Mouse (Mus musculus): ENCODE results near the gene Anln.
A peak's percentile ranks its signal among the peaks of the same experiment; 100 is the strongest.
"Not testable (repeated sequence)": the region's sequence is repeated elsewhere in the genome, so short reads cannot be mapped to it uniquely, and the experiment has no call there.

Anln gene

DNA sequence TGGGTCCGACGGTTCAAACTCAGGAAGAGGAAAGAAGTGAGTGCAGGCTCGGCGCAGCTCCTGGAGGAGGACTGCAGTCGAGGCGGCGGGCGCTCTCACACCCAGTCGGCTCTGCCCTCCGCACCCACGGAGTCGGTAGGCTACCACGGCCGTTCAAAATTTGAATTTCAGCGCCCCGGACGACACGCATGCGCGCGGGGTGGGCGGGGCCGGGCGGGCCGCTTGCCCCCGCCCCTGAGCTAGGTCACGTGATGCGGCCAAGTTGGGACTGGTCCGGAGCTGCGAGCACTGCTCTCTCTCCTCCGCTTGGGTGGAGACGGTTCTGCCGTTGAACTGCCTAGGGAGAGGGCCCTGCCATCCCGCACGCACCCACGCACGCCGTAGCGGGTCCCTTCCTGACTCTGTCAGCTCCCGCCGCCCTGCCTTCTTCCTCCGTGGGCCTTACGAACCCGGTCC, at the start of gene Anln:
TSS of gene Anln (minus strand) at position 168 of the 456 bp plus-strand sequence.
- peak; percentile 83 for DNase-seq

DNA sequence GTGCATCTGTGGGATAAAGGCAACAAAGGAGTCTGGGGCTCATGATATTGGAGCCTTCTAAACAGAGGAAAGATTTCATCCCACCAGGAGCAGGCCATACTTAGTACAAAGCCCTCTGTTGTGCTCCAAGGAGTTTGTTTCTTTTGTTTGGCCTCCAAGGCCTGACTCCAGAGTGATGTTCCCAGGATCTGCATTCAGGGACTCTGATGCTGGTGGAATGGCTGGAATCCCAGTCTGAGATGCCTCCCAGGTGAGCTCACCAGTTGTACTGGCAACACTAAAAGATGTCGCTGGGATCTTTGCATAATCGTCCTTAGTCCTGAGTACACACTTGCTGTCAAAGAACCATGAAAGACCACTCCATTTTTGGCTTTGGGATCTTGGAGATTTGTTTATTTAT, 45.1 kb upstream of the Anln start:
- no peak for DNase-seq

DNA sequence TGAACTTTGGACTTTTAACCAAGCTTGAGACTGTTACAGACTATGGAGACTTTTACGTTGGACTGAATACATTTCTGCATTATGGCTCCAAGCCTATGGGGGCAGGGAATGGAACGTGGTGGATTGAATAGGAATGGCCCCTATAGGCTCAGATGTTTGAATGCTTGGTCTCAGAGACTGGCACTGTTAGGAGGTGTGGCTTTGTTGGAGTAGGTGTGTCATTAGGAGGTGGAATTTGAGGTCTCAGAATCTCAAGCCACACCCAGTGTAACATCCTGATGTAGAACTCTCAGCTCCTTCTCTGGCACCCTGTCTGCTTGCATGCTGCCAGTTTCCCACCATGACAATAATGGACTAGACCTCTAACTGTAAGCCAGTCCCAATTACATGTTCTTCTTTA, 44.2 kb upstream of the Anln start:
- DNase-seq: no peak

DNA sequence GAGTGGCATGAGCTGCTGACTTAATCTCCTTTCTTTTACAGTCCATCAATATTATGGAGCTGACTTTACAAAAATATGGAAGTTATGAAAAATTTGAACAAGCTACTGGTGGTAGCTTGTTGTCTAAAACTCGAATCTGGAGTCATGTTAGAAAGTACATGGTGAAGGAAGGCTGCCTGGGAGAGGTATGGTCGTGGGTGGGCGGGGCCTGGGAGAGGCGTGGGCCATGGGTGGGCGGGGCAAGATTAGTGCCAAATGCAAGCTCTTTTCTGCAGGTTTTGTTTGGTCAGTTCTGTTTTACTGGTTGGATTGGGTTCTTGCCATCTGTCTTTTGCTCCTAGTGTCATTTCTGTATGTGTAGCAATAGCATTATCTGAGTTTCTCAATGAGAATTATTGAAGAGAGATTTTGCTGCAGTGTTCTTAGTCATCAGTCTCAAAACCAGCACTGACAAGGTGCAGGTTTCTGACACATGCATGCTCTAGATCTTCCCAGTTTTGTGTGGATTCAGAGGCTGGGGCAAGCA, 41.4 kb upstream of the Anln start:
- no peak for DNase-seq

DNA sequence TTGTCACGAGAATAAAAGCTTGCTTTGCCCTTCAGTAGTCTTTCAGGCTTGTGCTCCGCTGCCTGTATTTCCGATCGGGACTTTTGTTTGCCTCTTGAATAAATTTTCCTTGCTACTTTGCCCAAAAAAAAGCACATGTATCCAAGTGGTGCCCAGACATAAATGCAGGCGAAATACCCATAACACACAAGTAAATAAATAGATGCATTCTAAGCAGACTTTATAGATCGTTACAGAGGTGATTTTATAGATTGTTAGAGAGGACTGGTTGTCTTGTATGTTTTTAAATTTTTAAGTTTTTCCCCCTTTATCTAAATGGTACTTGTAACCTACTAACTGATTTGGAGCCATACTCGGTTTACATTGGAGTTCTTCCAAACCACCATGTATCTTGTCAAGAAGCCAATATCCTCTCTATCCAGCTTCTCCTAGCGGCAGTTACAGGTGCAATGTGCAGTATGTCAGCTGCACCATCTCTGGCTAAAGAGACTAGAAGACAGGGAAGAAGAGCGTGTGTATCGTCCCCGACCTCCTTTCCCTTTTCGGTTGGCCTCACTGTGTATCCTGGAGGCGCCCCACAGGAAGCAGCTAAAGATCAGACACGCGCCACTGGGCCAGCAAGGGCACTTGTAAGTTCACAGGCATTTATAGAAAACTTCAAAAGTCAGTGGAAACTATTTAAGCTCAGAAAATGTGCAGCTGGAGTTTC, 40.7 kb upstream of the Anln start:
- peak; percentile 36 for DNase-seq

DNA sequence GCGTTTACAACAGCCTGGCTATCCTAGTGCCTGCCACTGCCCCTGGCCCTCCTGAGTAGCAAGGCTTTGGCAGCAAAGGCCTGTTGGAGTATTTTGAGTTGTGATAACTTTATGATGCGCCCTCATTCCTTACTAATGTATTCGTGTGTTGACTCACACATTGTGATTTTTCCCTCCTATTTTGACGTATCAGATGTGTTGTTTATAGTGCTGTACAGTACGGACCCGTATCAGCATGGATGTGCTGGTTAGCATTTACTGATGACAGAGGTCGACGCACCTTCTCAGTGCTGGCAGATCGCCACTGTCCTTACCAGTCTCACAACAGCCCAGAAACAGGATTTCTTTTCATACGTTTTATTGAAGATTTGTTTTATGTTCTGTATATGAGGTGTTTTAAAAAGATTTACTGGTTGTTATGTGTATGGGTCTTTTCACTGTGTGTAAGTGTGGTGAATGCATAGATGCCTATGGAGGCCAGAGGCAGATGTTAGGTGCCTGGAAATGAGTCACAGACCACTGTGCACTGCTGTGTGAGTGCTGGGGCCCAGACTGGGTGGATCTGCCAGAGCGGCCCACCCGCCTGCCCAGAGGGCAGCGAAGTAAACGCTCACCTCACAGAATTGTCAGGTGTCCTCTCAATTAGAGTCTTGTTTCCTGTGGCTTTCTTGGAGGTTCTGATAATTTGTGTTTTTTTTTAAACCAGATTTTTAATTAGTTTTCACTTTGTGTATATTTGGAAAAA, 39.9 kb upstream of the Anln start:
- no peak for DNase-seq

DNA sequence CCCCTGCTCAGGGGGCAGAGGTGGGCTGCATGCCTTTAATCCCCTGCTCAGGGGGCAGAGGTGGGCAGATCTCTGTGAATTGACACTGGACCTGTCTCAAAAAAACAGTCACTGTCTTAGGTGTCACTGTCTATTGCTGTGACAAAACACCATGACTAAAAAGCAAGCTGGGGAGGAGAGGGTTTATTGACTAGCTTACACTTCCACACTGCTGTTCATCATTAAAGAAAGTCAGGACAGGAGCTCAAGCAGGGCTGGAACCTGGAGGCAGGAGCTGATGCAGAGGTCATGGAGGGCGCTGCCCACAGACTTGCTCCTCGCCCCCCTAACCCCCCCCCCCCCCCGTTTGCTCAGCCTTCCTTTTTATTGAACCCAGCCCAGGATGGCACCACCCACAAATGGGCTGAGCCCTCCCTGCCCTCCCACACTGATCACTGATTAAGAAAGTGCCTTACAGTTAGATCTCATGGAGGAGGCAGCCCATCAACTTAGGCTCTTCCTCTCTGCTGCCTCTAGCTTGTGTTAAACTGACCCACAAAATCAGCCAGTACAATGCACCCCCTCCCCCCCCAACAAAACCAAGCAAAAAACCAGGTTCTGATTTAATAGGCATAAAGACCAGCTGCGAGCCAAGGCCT, 39.2 kb upstream of the Anln start:
- DNase-seq: no peak

DNA sequence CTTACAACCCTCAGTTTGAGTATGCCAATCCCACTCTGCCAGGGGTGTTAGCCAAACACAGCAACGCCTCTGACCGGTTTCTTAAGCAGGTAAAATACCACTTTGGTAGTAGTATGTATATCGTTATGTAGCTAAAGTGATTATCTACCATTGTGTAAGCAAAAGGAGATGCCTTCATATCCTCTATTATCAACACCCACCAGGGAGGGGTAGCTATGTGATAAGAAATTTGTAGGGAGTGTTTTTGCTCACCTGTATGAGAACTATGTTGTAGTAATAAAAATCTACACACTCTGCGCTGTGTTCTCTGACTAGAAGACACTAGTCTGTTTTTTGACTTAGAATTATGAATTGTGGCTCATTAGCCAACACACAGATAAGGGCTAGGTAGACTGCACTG, 35.7 kb upstream of the Anln start:
- no peak for DNase-seq

DNA sequence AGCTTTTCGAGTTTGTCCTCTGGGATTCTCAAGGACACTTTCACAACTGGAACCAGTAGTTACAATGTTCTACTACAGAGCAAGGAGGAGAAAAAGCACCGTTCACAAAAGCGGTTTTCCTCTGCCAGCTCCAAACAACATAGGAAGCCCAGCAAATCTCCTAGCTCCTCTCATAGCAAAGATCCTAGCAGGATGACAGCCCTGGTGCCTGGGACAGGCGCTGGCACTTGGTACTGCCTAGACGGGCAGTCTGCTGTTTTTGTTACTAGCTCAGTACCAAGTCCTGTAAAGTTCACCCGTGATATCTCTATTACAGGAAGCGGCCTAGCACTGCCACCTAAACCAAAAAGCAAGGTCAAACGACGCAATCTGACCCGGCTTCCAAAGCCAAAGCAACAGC, 35.2 kb upstream of the Anln start:
- DNase-seq: no peak

DNA sequence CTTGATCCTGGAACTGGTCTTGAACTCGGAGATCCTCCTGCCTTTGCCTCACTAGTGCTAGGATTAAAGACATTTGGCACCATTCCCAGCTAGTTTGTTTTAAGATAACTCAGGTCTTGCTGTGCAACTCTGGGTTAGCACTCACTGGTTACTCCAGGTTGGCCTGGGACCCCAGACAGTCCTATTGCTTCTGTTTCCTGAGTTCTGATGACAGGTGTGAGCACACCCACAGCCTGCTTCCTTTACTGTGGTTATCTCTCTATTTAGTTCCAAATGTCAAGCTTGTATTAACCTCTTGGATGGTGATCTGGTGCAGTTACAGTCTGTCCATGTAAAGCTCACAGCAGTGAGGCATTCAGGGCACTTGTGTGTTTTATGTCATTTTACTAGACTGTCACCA, 34.5 kb upstream of the Anln start:
- no peak for DNase-seq

DNA sequence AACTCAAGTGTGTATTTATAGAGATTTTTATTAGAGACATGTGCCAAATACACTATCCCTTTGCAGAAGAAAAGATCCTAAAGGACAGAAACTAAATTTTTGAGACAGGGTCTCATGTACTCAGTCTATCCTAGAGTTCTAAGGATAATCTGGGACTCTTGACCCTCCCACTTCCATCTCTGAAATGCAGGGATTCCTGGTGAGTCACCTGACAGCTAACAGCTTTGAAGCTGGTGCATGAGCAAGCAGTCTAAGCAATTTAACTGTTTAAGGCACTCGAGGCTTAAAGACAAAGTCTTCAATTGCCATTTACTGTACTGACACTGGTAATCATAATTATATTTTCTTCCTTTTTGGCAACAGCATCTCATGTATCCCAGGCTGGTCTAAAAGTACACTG, 33.6 kb upstream of the Anln start:
- DNase-seq: no peak

DNA sequence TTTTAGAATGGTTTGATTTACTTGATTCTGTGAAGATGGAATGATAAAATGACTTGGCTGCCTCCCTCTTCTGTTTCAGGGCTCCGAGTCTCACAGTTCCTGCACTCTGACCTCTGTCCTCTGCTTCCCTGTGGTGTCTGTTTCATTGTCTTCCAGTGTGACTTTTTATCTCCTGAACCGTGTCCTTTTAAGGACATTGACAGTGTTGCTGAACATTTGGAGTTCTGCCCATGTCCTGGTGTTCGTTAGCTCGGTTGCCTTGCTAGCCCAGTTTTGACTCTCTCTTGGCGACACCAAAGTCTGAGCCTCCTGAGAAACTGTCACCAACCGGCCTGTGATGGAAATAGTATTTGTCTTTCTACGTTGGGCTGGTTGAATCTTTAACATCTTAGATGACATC, 31.5 kb upstream of the Anln start:
- DNase-seq: peak; percentile 55

DNA sequence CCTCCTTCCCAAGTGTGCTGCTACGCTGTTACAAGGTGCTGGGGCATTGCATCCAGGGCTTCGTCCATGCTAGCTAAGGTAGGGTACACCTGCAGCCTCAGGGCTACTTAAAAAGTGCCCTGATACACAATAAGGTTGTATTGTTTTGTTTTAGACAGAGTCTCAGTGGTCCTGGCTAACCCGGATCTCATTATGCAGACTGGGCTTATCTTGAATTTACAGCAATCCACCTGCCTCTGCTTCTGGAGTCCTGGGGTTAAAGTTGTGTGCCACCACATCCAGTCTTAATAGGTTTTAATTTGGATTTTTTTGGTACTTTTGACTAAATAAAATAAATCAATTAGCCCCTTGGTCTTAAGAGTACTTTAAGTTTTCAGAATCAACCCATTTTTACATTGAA, 30.9 kb upstream of the Anln start:
- no peak for DNase-seq

DNA sequence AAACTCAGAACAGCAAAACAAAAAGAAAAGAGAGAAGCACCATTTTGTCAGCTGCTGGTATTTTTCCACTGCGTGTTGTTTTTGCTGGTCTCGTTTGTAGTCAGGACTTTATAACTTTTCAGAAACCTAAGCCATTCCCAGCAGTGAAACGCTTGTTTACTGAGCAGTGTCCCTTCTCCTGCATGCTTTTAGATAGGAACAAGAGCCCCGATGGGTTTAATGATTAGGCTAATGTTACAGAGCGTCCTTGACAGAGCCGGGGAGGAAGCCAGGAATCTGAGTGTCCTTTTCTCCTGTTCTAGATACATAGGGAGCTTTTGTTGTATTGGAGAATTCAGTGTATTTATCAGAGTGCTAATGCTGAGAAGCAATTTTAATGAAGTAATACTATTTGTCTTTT, 28.6 kb upstream of the Anln start:
- DNase-seq: no peak

DNA sequence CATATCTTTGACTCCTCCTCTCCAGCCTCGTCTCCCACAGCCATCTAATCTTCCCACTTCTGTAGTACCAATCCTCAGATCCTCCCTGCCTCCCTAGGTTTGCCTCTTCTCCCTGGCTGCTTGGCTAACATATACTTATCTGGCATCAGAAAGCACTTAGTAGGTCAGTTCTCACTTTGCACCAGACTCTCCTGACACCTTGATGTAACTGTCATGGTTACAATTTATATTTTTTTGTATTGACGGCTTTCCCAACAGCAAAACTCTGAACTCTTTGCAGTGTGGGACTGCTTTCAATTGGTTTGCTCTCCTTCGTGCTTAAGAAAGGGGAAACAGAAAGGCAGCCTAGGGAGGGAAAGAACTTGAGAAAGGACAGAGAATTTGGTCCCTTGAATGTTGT, 27.2 kb upstream of the Anln start:
- no peak for DNase-seq

DNA sequence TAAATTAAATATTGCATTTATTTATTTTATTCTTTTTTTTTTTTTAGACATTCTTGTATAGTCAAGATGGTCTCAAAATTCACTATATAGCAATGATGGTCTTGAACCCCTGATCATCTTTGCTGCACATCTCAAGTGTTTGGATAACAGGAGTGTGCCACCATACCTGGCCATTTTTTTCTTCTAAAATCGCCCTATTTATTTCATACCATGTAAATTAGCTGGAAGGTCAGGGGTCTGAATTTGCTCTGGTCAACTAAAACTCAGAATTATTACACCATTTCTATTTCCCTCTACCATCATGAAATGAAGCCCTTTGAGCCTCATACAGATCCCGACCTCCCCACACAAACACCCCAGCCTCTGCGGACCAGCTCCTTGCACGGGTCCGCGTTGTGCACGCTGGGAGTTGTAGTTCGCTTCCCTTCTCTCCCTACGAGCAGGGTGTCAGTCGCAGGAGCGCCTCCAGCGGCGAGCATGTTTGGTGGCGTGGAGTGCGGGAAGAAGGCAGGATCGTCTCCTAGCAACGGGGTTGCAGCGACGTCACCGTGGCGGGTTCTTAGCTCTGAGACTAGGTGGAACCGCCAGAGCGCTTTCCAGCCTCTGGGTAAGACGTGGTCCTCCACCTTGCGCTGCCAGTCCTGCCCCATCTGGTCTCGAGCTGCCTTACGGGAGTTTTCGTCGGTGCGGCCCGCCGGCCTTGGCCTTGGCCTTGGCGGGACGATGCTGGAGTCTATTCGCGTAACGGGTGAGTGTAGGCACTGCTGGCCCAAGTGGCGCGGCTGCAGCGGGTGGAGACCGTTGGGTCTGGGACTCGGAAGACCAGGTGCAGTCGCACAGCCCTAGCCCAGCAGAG, 22.2 kb upstream of the Anln start, which contains the start of gene 9530077C05Rik:
TSS of gene 9530077C05Rik (plus strand) at position 512 of the 856 bp plus-strand sequence.
- DNase-seq: peak; percentile 98

DNA sequence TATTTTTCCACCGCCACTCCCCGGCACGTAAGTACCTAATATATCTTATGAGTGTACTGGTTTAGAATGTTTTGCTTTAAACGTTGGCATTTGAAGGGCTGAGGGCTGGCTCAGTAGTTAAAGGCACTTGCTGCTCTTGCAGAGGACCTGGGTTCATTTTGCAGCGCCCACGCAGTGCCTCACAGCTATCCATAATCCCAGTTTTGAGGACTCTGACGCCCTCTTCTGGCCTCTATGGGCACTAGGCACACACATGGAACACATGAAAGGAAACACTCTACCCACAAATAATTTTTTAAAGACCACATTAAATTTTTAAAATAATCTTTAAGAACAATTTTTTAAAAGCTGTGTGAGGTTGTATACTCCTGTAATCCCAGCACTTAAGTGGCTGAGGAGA, 20.5 kb upstream of the Anln start:
- DNase-seq: no peak

DNA sequence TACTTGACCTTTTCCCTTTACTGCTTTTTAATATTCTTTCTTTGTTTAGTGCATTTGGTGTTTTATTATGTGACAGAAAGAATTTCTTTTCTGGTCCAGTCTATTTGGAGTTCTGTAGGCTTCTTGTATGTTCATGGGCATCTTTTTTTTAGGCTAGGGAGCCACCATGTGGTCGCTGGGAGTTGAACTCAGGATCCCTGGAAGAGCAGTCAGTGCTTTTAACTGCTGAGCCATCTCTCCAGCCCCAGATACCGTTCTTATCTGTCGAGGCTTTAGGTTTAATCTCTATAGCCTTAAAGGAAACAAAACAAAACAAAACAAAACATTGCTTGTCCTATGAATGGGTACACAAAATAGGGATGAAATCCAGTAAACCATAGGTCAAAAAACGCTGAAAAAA, 19.4 kb upstream of the Anln start:
- not testable (repeated sequence) for DNase-seq

DNA sequence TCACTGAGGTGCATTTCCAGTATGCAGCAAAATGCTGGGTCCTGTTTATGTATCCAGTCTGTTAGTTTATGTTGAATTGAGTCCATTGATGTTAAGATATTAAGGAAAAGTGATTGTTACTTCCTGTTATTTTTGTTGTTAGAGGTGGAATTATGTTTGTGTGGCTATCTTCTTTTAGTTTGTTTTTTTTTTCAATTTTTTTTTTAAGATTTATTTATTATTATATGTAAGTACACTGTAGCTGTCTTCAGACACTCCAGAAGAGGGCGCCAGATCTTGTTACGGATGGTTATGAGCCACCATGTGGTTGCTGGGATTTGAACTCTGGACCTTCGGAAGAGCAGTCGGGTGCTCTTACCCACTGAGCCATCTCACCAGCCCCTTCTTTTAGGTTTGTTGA, 18.6 kb upstream of the Anln start:
- DNase-seq: not testable (repeated sequence)

DNA sequence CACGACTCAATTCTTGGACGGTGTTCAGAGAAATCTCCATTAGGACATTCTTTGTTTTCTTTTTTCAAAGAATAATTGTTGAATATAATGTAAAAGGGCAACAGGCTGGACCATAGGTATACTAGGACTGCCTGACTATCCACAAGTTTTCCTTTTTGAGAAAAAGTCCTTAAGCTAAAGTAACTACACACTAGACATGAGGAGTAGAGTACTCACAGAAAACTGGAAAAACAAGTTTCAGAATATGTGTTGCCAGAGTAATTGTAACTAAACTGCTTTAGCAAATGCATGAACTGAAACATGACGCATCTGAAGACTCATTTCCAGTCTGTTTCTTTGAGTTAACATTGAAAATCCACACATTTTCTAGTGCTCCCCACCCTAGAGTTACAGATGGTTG, 16.4 kb upstream of the Anln start:
- no peak for DNase-seq

DNA sequence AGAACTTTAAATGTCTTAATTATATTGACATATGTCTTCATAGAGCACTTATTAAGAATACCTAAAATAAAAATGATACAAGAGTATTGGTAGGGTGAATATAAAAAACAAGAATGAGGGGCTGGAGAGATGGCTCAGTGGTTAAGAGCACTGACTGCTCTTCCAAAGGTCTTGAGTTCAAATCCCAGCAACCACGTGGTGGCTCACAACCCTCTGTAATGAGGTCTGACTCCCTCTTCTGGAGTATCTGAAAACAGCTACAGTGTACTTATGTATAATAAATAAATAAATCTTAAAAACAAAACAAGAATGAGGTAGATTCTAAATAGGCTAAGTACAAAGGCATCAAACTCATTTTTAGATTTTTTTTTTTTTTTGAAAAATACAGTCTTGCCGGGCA, 14.5 kb upstream of the Anln start:
- DNase-seq: not testable (repeated sequence)

DNA sequence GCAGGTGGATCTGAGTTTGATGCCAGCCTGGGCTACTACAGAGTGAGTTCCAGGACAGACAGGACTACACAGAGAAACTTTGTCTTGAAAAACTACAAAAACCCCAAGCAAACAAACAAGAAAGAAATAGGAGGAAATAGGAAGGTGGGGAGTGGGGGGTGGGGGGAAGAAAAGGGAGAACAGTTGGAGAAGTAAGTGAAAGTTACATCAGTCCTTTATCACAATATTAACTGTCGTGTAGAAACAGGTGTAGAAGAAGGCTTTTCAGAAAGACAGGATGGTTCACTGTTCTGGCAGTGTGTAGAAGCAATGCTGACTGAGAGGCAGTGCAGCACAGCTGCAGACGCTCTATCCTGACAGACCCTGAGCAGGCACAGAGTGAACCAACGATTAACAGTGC, 14.0 kb upstream of the Anln start:
- no peak for DNase-seq

DNA sequence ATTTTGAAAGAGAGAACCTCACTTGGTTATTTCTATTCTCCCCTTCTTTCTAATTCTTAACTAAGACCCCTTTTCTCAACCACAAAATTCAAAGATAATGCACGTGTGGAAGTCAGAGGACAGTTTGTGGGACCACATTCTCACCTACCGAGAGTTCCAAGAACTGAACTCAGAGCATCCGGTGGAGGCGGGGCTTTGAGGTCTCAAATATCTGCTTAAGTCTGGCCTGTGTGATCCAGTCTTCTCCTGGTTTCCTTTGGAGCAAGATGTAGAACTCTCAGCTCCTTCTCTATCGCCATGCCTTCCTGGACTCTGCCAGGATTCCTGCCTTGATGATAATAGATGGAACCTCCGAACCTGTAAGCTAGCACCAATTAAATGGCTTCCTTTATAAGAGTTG, 13.0 kb upstream of the Anln start:
- DNase-seq: no peak
